8 mouse cellular contexts compared by ENCODE assay signal in genomic region chr5:110449294-110449693, GRCm38 (mm10). TPM values are rescaled to one million over a fixed set of nuclear protein-coding genes. Genes with fewer than 3 reads are reported as not detected.
DNase-seq lines count a peak whose midpoint lies in the region; ATAC-seq and TF ChIP-seq lines count a peak whose summit lies in the region.

No protein-coding gene starts in this region.

- TF ChIP-seq EP300 in liver, postnatal 0 days (IDR thresholded peaks at IDR 0.05; ENCODE audit: low read depth), result no peak

- H3K4me3 ChIP-seq in erythroblast, embryonic 14.5 days (replicated peaks), result peak overlapping the region; percentile 99
- H3K4me3 ChIP-seq in liver, postnatal 0 days (ENCODE audit: low read depth, low read length), result peak overlapping the region; percentile 84

- H3K36me3 ChIP-seq in erythroblast, embryonic 14.5 days (ENCODE audit: control insufficient read depth), result peaks cover 15% of the 10 kb centered on the region
- no peaks in the 10 kb centered on the region for H3K36me3 ChIP-seq in liver, postnatal 0 days (replicated peaks; ENCODE audit: insufficient read depth, low read length)

- no peak overlapping the region for H3K9ac ChIP-seq in liver, postnatal 0 days (replicated peaks)

- H3K27ac ChIP-seq in liver, postnatal 0 days (ENCODE audit: low read depth), result no peak overlapping the region

- H3K27me3 ChIP-seq in erythroblast, embryonic 14.5 days (ENCODE audit: control insufficient read depth), result peaks cover 2% of the 10 kb centered on the region; the same call in 1 of the 2 replicates
- no peaks in the 10 kb centered on the region for H3K27me3 ChIP-seq in liver, postnatal 0 days (ENCODE audit: insufficient read depth, low read length)

- H3K9me3 ChIP-seq in erythroblast, embryonic 14.5 days (ENCODE audit: control insufficient read depth, low read length), result no peaks in the 10 kb centered on the region
- no peaks in the 10 kb centered on the region for H3K9me3 ChIP-seq in liver, postnatal 0 days (ENCODE audit: low read length)

- no peak for TF ChIP-seq CTCF in liver, postnatal 0 days (IDR thresholded peaks at IDR 0.05; ENCODE audit: low read depth)

- H3K4me1 ChIP-seq in erythroblast, embryonic 14.5 days (ENCODE audit: control insufficient read depth), result peaks cover 45% of the 10 kb centered on the region
- H3K4me1 ChIP-seq in liver, postnatal 0 days (ENCODE audit: insufficient read depth), result peaks cover 30% of the 10 kb centered on the region

- ATAC-seq in erythroblast, adult 5-6 weeks (replicated peaks; ENCODE audit: low FRiP score, poor library complexity, severe bottlenecking), result no peak
- ATAC-seq in liver, postnatal 0 days, result no peak

- peak overlapping the region; percentile 90 for H3K4me2 ChIP-seq in liver, postnatal 0 days (ENCODE audit: low read depth, low read length)

- 34% methylated on average over 6 of the region's 6 CpGs for WGBS in liver, postnatal 0 days (ENCODE audit: insufficient replicate concordance)

- peak; percentile 56 for DNase-seq in MN1 (ENCODE audit: low spot score)
- DNase-seq in heart, postnatal 4 days, result peak; percentile 35
- DNase-seq in liver, postnatal 0 days, result no peak
- no peak for DNase-seq in frontal cortex, postnatal 25 days (ENCODE audit: low spot score in 2 of 2)
- no peak for DNase-seq in embryo, embryonic 10.5 days (ENCODE audit: low spot score)
- DNase-seq in ovary, postnatal 10 days (ENCODE audit: low spot score), result no peak

RNA-seq across cellular contexts. Expression of gene Fbrsl1, which starts 1.0 kb away (rescaled TPM):
- 10.6 and 11.5 TPM in 2 replicates for polyA plus RNA-seq in erythroblast, embryonic 14.5 days (2012)
- 6.3 and 9.6 TPM in 2 replicates for total RNA-seq in erythroblast, adult 5-6 weeks (2015; ENCODE audit: low replicate concordance)
- 4.9 and 7.9 TPM in 2 replicates for total RNA-seq in erythroblast, adult 5-6 weeks (2017; ENCODE audit: low replicate concordance)
- 10 to 100 TPM; 49.7 to 52.2 TPM for total RNA-seq in heart, postnatal 4 days (2021)
- polyA plus RNA-seq in liver, postnatal 0 days (2015; fragmentation: Nextera tagmentation; extraction: Ambion mirVana), result 3.5 and 3.9 TPM in 2 replicates

Comparison
In these comparisons a context has a peak if more than half of its experiments do, and no peak if none do; other contexts are left out.
1. DNase-seq: peak in MN1 (single experiment) and heart, postnatal 4 days (single experiment); none in liver, postnatal 0 days (single experiment), frontal cortex, postnatal 25 days (0 of 2), embryo, embryonic 10.5 days (single experiment) and ovary, postnatal 10 days (single experiment).
2. RNA of gene Fbrsl1, which starts 1.0 kb away (total RNA-seq): 49.7 to 52.2 TPM in heart, postnatal 4 days; 4.9 to 9.6 TPM in erythroblast, adult 5-6 weeks; every median in the first group is over 4 times any median in the second.